Mouse (Mus musculus): Measurements from ENCODE around the gene Lonp1.

- TF ChIP-seq ZC3H11A (IDR thresholded peaks at IDR 0.05; ENCODE audit: borderline replicate concordance, low read depth, low read length) (no peak), HCFC1 (IDR thresholded peaks at IDR 0.05; ENCODE audit: borderline replicate concordance, insufficient read depth, low read length) (no peak)
These were observed 33.0 kb downstream of the Lonp1 start for GRCm38 (mm10) chr17:56593527-56594271.
